Mouse (Mus musculus) embryonic facial prominence, embryonic 13.5 days (tissue): Measurements from ENCODE around the gene Cntn1. TPM values are rescaled to one million over a fixed set of nuclear protein-coding genes. Genes with fewer than 3 reads are reported as not detected.

Experiments used
- ATAC-seq: fragments of 200-750 bp; cut with Nextera tagmentation; 2 replicates; pipeline ENCODE4 v1.8.0; 2017; ENCODE audit warnings: low read depth; ENCODE audit not compliant: insufficient number of reproducible peaks, insufficient read depth, low FRiP score, low TSS enrichment
- H3K27ac ChIP-seq: fragments of 300-500 bp; sonication (generic); 2 replicates; pipeline ENCODE4 v1.5.1; 2015; ENCODE audit warnings: moderate library complexity, mild to moderate bottlenecking, inconsistent platforms
- H3K27me3 ChIP-seq: fragments of 300-500 bp; sonication (generic); 2 replicates; pipeline ENCODE4 v1.6.1; 2015; ENCODE audit warnings: mild to moderate bottlenecking, inconsistent platforms
- H3K36me3 ChIP-seq: fragments of 300-500 bp; sonication (generic); 2 replicates; pipeline ENCODE4 v1.6.1; 2015; ENCODE audit warnings: mild to moderate bottlenecking, inconsistent platforms
- H3K4me1 ChIP-seq: fragments of 300-500 bp; sonication (generic); 2 replicates; pipeline ENCODE4 v1.6.1; 2015; ENCODE audit warnings: inconsistent platforms
- H3K4me2 ChIP-seq: fragments of 300-500 bp; sonication (generic); 2 replicates; pipeline ENCODE4 v1.6.1; 2015; ENCODE audit warnings: moderate library complexity, mild to moderate bottlenecking, inconsistent platforms
- H3K4me3 ChIP-seq: fragments of 300-500 bp; sonication (generic); 2 replicates; pipeline ENCODE4 v1.5.1; 2015; ENCODE audit warnings: mild to moderate bottlenecking, inconsistent platforms
- H3K9ac ChIP-seq: fragments of 300-500 bp; sonication (generic); 2 replicates; pipeline ENCODE4 v1.6.1; 2015; ENCODE audit warnings: mild to moderate bottlenecking, inconsistent platforms
- H3K9me3 ChIP-seq: fragments of 300-500 bp; sonication (generic); 2 replicates; pipeline ENCODE4 v1.6.1; 2016; ENCODE audit warnings: inconsistent platforms
- WGBS: fragments of 180-500 bp; shearing (Covaris S2); methylation state at CpG from one replicate; pipeline ENCODE4 v1.1.7; 2015; ENCODE audit warnings: mixed read lengths; 5-methylcytosine and 5-hydroxymethylcytosine counted together
- polyA plus RNA-seq: library from polyadenylated mRNA; unstranded; fragments of >200 nt; fragmentation: Nextera tagmentation; extraction: Ambion mirVana; gene quantifications from 2 replicates; pipeline ENCODE4 v1.2.1, GENCODE M21; 2015

The Cntn1 gene
- polyA plus RNA-seq, 1 experiment from 2014 or later, result 1.4 TPM

DNA sequence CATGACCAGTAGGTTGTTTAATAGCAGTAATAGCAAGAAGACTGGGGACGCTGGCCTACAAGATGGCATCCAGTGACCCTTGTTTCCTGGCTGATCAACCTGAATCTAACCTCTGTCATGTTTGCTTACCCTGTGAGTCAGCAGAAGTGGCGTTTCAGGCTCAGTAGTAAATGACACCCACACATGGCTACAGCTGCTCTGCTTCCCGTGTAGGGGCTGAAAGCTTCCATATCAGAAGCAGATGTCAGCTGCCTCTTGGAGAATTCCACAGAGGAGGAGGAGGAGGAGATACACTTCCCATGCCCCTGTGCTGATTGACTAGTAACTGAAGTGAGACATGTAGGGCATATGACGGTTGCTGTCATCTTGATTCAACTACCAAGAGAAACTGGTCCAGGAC is 225.9 kb downstream of the Cntn1 start:
- H3K9me3 ChIP-seq, result no peaks in the 10 kb centered on the region
- H3K27ac ChIP-seq, result no peak overlapping the region
- peaks cover 7% of the 10 kb centered on the region for H3K4me1 ChIP-seq
- H3K4me2 ChIP-seq, result no peak overlapping the region
- no peak overlapping the region for H3K9ac ChIP-seq
- H3K36me3 ChIP-seq, result no peaks in the 10 kb centered on the region
- ATAC-seq, result no peak
- no peak overlapping the region for H3K4me3 ChIP-seq
- WGBS, result 23% methylated on average over 4 of the region's 4 CpGs
- no peaks in the 10 kb centered on the region for H3K27me3 ChIP-seq

DNA sequence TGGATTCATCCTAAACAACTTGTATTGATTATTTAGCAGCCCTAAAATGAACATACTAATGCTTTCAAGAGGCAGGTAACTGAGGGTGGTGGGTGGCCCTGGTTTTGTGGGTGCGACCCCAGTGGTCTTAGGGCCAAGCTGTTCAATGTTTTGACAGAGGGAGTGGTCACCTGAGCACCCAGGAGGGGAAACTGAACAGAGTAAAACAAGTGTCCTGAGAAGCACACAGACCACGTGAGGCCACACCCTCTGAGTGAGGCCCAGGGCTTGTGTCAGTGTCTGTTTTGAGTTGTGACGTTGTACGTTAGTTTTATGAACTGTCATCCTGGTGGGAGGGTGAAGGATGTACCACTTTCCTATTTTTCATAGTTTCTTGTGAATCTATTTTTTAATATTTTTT is 227.0 kb downstream of the Cntn1 start:
- Histone ChIP-seq H3K4me1 (peaks cover 4% of the 10 kb centered on the region; the same call in 1 of the 2 replicates), H3K4me3 (no peak overlapping the region), H3K27ac (no peak overlapping the region), H3K9ac (no peak overlapping the region), H3K4me2 (no peak overlapping the region), H3K36me3 (no peaks in the 10 kb centered on the region), H3K9me3 (no peaks in the 10 kb centered on the region), H3K27me3 (no peaks in the 10 kb centered on the region)
- 76% methylated on average over 4 of the region's 4 CpGs for WGBS
- ATAC-seq, result no peak

- ATAC-seq, result no peak
- H3K27ac ChIP-seq, result no peak overlapping the region
- peaks cover 4% of the 10 kb centered on the region; the same call in 1 of the 2 replicates for H3K4me1 ChIP-seq
- WGBS, result 79% methylated on average over 6 of the region's 6 CpGs
- no peaks in the 10 kb centered on the region for H3K36me3 ChIP-seq
- no peak overlapping the region for H3K4me2 ChIP-seq
- H3K9ac ChIP-seq, result no peak overlapping the region
- no peak overlapping the region for H3K4me3 ChIP-seq
- no peaks in the 10 kb centered on the region for H3K9me3 ChIP-seq
- H3K27me3 ChIP-seq, result no peaks in the 10 kb centered on the region
These were observed 230.0 kb downstream of the Cntn1 start for GRCm38 (mm10) chr15:92280966-92281365.

DNA sequence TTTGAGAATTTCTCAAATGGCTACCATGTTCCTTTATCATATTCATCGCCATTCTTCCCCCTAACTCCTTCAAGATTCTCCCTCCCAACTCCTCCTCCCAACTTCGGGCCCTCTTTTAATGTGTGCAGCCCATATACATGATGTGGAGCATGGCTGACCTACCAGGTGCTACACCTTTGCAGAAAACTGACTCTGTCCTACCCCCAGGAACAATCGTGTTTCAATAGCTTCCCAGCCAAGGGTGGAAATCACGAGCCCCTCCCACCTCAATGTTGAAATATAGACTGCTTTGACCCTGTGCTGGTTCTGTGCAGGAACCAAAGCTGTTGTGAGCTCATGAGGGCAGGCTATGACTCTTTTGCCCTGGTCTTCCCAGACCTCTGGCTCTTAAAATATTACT is 236.7 kb downstream of the Cntn1 start:
- Histone ChIP-seq H3K9ac (no peak overlapping the region), H3K27ac (no peak overlapping the region), H3K36me3 (no peaks in the 10 kb centered on the region), H3K9me3 (no peaks in the 10 kb centered on the region), H3K4me2 (no peak overlapping the region), H3K27me3 (no peaks in the 10 kb centered on the region), H3K4me1 (0 out of 2 replicates have a peak, but pooled peaks cover 2% of the 10 kb centered on the region), H3K4me3 (no peak overlapping the region)
- ATAC-seq, result no peak
- 88% methylated on average over 4 of the region's 4 CpGs for WGBS

GRCm38 (mm10) chr15:92296479-92296878 is 245.5 kb downstream of the Cntn1 start:
- ATAC-seq, result no peak
- WGBS, result 71% methylated on average over 3 of the region's 3 CpGs
- Histone ChIP-seq H3K27ac (no peak overlapping the region), H3K36me3 (no peaks in the 10 kb centered on the region), H3K27me3 (no peaks in the 10 kb centered on the region), H3K4me2 (no peak overlapping the region), H3K9ac (no peak overlapping the region), H3K9me3 (no peaks in the 10 kb centered on the region), H3K4me3 (no peak overlapping the region), H3K4me1 (no peaks in the 10 kb centered on the region)

DNA sequence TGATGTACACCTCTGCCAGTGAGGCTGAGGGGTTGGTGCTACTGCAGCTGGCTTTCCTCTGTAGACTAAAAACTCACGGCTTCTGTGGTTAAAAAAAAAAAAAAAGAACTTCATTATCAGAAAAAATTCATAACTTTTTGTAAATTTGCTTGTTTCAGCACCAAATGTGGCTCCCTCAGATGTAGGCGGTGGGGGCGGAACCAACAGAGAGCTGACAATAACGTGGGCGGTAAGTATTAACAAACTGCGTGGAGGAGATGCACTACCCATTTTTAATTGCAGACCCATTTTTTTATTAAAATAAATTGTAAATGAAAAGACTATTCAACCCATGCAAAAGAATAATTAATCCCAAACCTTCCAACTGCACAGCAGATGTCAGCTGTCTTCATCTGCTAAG is 251.8 kb downstream of the Cntn1 start:
- Histone ChIP-seq H3K9me3 (no peaks in the 10 kb centered on the region), H3K4me3 (no peak overlapping the region), H3K36me3 (no peaks in the 10 kb centered on the region), H3K27me3 (no peaks in the 10 kb centered on the region), H3K9ac (no peak overlapping the region), H3K4me1 (no peaks in the 10 kb centered on the region), H3K27ac (no peak overlapping the region), H3K4me2 (no peak overlapping the region)
- ATAC-seq, result no peak
- WGBS, result 76% methylated on average over 6 of the region's 6 CpGs

GRCm38 (mm10) chr15:92304221-92304620 is 253.3 kb downstream of the Cntn1 start:
- H3K4me1 ChIP-seq, result no peaks in the 10 kb centered on the region
- no peak overlapping the region for H3K4me3 ChIP-seq
- no peak overlapping the region for H3K27ac ChIP-seq
- H3K9ac ChIP-seq, result no peak overlapping the region
- no peaks in the 10 kb centered on the region for H3K9me3 ChIP-seq
- no peaks in the 10 kb centered on the region for H3K27me3 ChIP-seq
- H3K36me3 ChIP-seq, result no peaks in the 10 kb centered on the region
- no peak overlapping the region for H3K4me2 ChIP-seq
- no peak for ATAC-seq
- WGBS, result 74% methylated on average over 5 of the region's 5 CpGs

GRCm38 (mm10) chr15:92321959-92322358 is 271.0 kb downstream of the Cntn1 start:
- Histone ChIP-seq H3K36me3 (no peaks in the 10 kb centered on the region), H3K4me1 (no peaks in the 10 kb centered on the region), H3K4me3 (no peak overlapping the region), H3K4me2 (no peak overlapping the region), H3K9me3 (no peaks in the 10 kb centered on the region), H3K9ac (no peak overlapping the region), H3K27me3 (no peaks in the 10 kb centered on the region), H3K27ac (no peak overlapping the region)
- ATAC-seq, result no peak
- WGBS, result 87% methylated on average over 6 of the region's 6 CpGs

DNA sequence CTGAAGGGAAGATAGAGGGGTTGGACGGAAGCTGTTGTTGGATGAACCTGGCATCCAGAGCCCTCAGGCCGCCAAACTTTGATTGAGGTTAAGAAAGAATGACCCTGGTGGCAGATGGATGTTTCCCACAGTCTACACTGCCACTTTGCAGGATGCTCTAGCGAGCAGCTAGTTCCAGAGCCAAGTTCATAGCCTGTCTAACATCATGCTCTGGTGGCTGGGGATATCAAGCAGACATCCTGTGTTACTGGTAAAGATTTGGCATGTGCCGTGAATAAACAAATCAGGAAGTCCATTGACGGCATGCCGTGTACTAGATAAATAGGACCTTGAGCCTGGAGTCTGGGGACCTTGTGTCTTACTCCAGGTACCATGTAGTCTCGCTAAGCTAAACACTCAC is 276.1 kb downstream of the Cntn1 start:
- Histone ChIP-seq H3K9ac (no peak overlapping the region), H3K4me1 (no peaks in the 10 kb centered on the region), H3K36me3 (no peaks in the 10 kb centered on the region), H3K9me3 (no peaks in the 10 kb centered on the region), H3K4me2 (no peak overlapping the region), H3K4me3 (no peak overlapping the region), H3K27me3 (no peaks in the 10 kb centered on the region), H3K27ac (no peak overlapping the region)
- ATAC-seq, result no peak
- WGBS, result 74% methylated on average over 7 of the region's 7 CpGs

DNA sequence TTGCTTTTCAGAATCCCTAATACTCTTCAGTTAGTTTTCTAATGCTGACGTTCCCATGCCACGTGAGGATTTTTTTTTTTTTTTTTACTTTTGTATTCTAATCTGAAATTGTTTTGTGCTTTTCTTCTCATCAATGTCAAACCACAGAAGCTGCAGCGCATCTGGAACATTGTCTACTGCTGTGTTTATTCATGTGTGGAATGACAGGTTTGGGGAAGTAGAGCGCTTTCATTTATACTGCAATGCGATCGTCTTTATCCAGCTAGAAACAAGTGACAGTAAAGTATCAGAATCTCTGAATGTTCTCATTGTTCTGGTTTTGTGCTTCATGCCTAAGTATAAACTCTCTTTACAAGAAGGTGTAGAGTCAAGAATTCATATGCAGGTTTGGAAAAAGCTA is 289.3 kb downstream of the Cntn1 start:
- H3K4me3 ChIP-seq, result no peak overlapping the region
- no peak overlapping the region for H3K9ac ChIP-seq
- WGBS, result 83% methylated on average over 6 of the region's 6 CpGs
- H3K27ac ChIP-seq, result no peak overlapping the region
- ATAC-seq, result no peak
- H3K36me3 ChIP-seq, result no peaks in the 10 kb centered on the region
- no peaks in the 10 kb centered on the region for H3K4me1 ChIP-seq
- H3K27me3 ChIP-seq, result no peaks in the 10 kb centered on the region
- no peaks in the 10 kb centered on the region for H3K9me3 ChIP-seq
- H3K4me2 ChIP-seq, result no peak overlapping the region

DNA sequence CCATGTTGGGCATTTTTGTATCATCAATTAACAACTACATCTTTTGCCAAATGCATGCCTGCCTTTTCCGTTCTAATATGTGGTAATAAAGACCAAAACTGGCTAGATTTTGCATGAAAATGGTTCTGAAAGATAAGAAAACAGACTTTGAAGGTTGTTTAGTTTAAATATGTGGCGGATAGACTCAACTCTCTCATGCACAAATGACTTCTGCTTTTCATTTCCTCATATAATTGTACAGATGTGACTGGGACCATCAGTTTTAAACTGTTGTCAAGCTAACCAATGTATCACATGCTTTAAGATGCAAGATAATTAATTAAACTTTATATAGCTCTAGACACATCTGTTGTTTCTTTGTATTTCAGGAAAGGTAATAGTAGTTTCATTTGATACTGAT is 290.5 kb downstream of the Cntn1 start:
- no peak overlapping the region for H3K9ac ChIP-seq
- no peak overlapping the region for H3K4me2 ChIP-seq
- H3K27me3 ChIP-seq, result no peaks in the 10 kb centered on the region
- no peak overlapping the region for H3K4me3 ChIP-seq
- no peak for ATAC-seq
- H3K4me1 ChIP-seq, result no peaks in the 10 kb centered on the region
- no peaks in the 10 kb centered on the region for H3K9me3 ChIP-seq
- H3K36me3 ChIP-seq, result no peaks in the 10 kb centered on the region
- no peak overlapping the region for H3K27ac ChIP-seq
- 75% methylated on average over 2 of the region's 2 CpGs for WGBS

GRCm38 (mm10) chr15:92344136-92344869 is 293.3 kb downstream of the Cntn1 start:
- no peaks in the 10 kb centered on the region for H3K9me3 ChIP-seq
- H3K4me3 ChIP-seq, result no peak overlapping the region
- ATAC-seq, result no peak
- no peak overlapping the region for H3K4me2 ChIP-seq
- 78% methylated on average over 23 of the region's 23 CpGs for WGBS
- H3K4me1 ChIP-seq, result peaks cover 8% of the 10 kb centered on the region
- H3K9ac ChIP-seq, result no peak overlapping the region
- H3K36me3 ChIP-seq, result no peaks in the 10 kb centered on the region
- no peaks in the 10 kb centered on the region for H3K27me3 ChIP-seq
- no peak overlapping the region for H3K27ac ChIP-seq
